Mouse (Mus musculus) liver, embryonic 16.5 days (tissue): ENCODE data around the gene Galntl5. TPM values are rescaled to one million over a fixed set of nuclear protein-coding genes. Genes with fewer than 3 reads are reported as not detected.
"Not testable (repeated sequence)": the region's sequence is repeated elsewhere in the genome, so short reads cannot be mapped to it uniquely, and the experiment has no call there.

Source experiments
- ATAC-seq: fragments of 200-750 bp; cut with Nextera tagmentation; 2 replicates; pipeline ENCODE4 v1.8.0; 2017; ENCODE audit warnings: low read depth, mild to moderate bottlenecking, moderate number of reproducible peaks, moderate library complexity
- H3K27ac ChIP-seq: fragments of 300-500 bp; sonication (generic); 2 replicates; pipeline ENCODE4 v1.5.1; 2014; ENCODE audit warnings: mild to moderate bottlenecking, low read length
- H3K27me3 ChIP-seq: fragments of 300-500 bp; sonication (generic); 2 replicates; pipeline ENCODE4 v1.6.1; 2014; ENCODE audit warnings: low read depth, low read length, mixed read lengths; ENCODE audit not compliant: control insufficient read depth, insufficient read depth
- H3K36me3 ChIP-seq: fragments of 300-500 bp; sonication (generic); 2 replicates; pipeline ENCODE4 v1.6.1; 2014; ENCODE audit warnings: mild to moderate bottlenecking; ENCODE audit not compliant: control insufficient read depth, insufficient read depth
- H3K4me1 ChIP-seq: fragments of 300-500 bp; sonication (generic); 2 replicates; pipeline ENCODE4 v1.6.1; 2014; ENCODE audit warnings: low read depth, low read length, mixed read lengths; ENCODE audit not compliant: control insufficient read depth
- H3K4me2 ChIP-seq: fragments of 300-500 bp; sonication (generic); 2 replicates; pipeline ENCODE4 v1.6.1; 2014; ENCODE audit warnings: low read depth, low read length, mixed read lengths
- H3K4me3 ChIP-seq: fragments of 300-500 bp; sonication (generic); 2 replicates; pipeline ENCODE4 v1.5.1; 2014; ENCODE audit warnings: low read depth, mild to moderate bottlenecking, low read length
- H3K9ac ChIP-seq: fragments of 300-500 bp; sonication (generic); 2 replicates; pipeline ENCODE4 v1.6.1; 2014; ENCODE audit warnings: low read depth, low read length
- H3K9me3 ChIP-seq: fragments of 300-500 bp; sonication (generic); replicated peaks from 2 replicates; pipeline ENCODE4 v1.6.1; 2016; ENCODE audit warnings: low read length; ENCODE audit not compliant: control insufficient read depth
- WGBS: fragments of 180-500 bp; shearing (Covaris S2); extraction: QIAGEN DNeasy Blood & Tissue Kit; methylation state at CpG from one replicate; pipeline ENCODE4 v1.1.7; 2014; ENCODE audit not compliant: insufficient replicate concordance; 5-methylcytosine and 5-hydroxymethylcytosine counted together
- polyA plus RNA-seq: library from polyadenylated mRNA; unstranded; fragments of >200 nt; fragmentation: Nextera tagmentation; extraction: Ambion mirVana; gene quantifications from 2 replicates; pipeline ENCODE4 v1.2.1, GENCODE M21; 2015

The Galntl5 gene
- polyA plus RNA-seq, 1 experiment from 2014 or later = not detected

GRCm38 (mm10) chr5:25179936-25180488 is 1.2 kb upstream of the Galntl5 start:
- no peaks in the 10 kb centered on the region for H3K9me3 ChIP-seq
- no peak overlapping the region for H3K9ac ChIP-seq
- no peak for ATAC-seq
- no peak overlapping the region for H3K27ac ChIP-seq
- H3K36me3 ChIP-seq = no peaks in the 10 kb centered on the region
- WGBS = 70% methylated on average over 3 of the region's 3 CpGs
- no peak overlapping the region for H3K4me3 ChIP-seq
- H3K4me1 ChIP-seq = no peaks in the 10 kb centered on the region
- H3K27me3 ChIP-seq = no peaks in the 10 kb centered on the region
- no peak overlapping the region for H3K4me2 ChIP-seq

GRCm38 (mm10) chr5:25183595-25183994 is 2.3 kb downstream of the Galntl5 start:
- H3K9me3 ChIP-seq = no peaks in the 10 kb centered on the region
- H3K4me2 ChIP-seq = no peak overlapping the region
- WGBS = 74% methylated on average over 4 of the region's 4 CpGs
- H3K27ac ChIP-seq = no peak overlapping the region
- ATAC-seq = no peak
- no peak overlapping the region for H3K9ac ChIP-seq
- no peaks in the 10 kb centered on the region for H3K27me3 ChIP-seq
- H3K4me1 ChIP-seq = no peaks in the 10 kb centered on the region
- H3K4me3 ChIP-seq = no peak overlapping the region
- H3K36me3 ChIP-seq = no peaks in the 10 kb centered on the region

- no peak overlapping the region for H3K9ac ChIP-seq
- H3K36me3 ChIP-seq = no peaks in the 10 kb centered on the region
- WGBS = 36% methylated on average over 2 of the region's 2 CpGs
- no peaks in the 10 kb centered on the region for H3K4me1 ChIP-seq
- no peak for ATAC-seq
- no peak overlapping the region for H3K4me2 ChIP-seq
- no peaks in the 10 kb centered on the region for H3K27me3 ChIP-seq
- H3K9me3 ChIP-seq = no peaks in the 10 kb centered on the region
- no peak overlapping the region for H3K27ac ChIP-seq
- no peak overlapping the region for H3K4me3 ChIP-seq
Observed at GRCm38 (mm10) chr5:25184594-25184993, 3.3 kb downstream of the Galntl5 start.

GRCm38 (mm10) chr5:25187727-25188126 is 6.5 kb downstream of the Galntl5 start:
- H3K36me3 ChIP-seq = no peaks in the 10 kb centered on the region
- H3K9ac ChIP-seq = no peak overlapping the region
- H3K4me2 ChIP-seq = no peak overlapping the region
- H3K4me3 ChIP-seq = no peak overlapping the region
- H3K9me3 ChIP-seq = no peaks in the 10 kb centered on the region
- no peaks in the 10 kb centered on the region for H3K27me3 ChIP-seq
- no peak overlapping the region for H3K27ac ChIP-seq
- no peaks in the 10 kb centered on the region for H3K4me1 ChIP-seq
- ATAC-seq = no peak

- Histone ChIP-seq H3K9me3 (no peaks in the 10 kb centered on the region), H3K27me3 (no peaks in the 10 kb centered on the region)
- ATAC-seq = no peak
Observed at GRCm38 (mm10) chr5:25188802-25189201, 7.5 kb downstream of the Galntl5 start.

GRCm38 (mm10) chr5:25190521-25190920 is 9.3 kb downstream of the Galntl5 start:
- Histone ChIP-seq H3K9me3 (no peaks in the 10 kb centered on the region), H3K36me3 (no peaks in the 10 kb centered on the region), H3K4me3 (no peak overlapping the region), H3K4me1 (no peaks in the 10 kb centered on the region), H3K9ac (no peak overlapping the region), H3K4me2 (no peak overlapping the region), H3K27ac (no peak overlapping the region), H3K27me3 (no peaks in the 10 kb centered on the region)
- WGBS = 63% methylated on average over 2 of the region's 2 CpGs
- no peak for ATAC-seq

More at GRCm38 (mm10) chr5:25188802-25189201, 7.5 kb downstream of the Galntl5 start:
- no peak overlapping the region for H3K27ac ChIP-seq
- H3K9ac ChIP-seq = no peak overlapping the region
- H3K36me3 ChIP-seq = no peaks in the 10 kb centered on the region
- H3K4me2 ChIP-seq = no peak overlapping the region
- no peaks in the 10 kb centered on the region for H3K4me1 ChIP-seq
- 45% methylated on average over 1 of the region's 1 CpGs for WGBS
- no peak overlapping the region for H3K4me3 ChIP-seq

GRCm38 (mm10) chr5:25211872-25212271 is 30.6 kb downstream of the Galntl5 start:
- 65% methylated on average over 1 of the region's 1 CpGs for WGBS
- no peak for ATAC-seq

GRCm38 (mm10) chr5:25213216-25213615 is 32.0 kb downstream of the Galntl5 start:
- not testable (repeated sequence) for H3K27ac ChIP-seq, ATAC-seq, H3K4me2 ChIP-seq, H3K36me3 ChIP-seq, H3K4me3 ChIP-seq, H3K9me3 ChIP-seq, H3K9ac ChIP-seq, H3K4me1 ChIP-seq, H3K27me3 ChIP-seq

More at GRCm38 (mm10) chr5:25211872-25212271, 30.6 kb downstream of the Galntl5 start:
- H3K36me3 ChIP-seq = no peaks in the 10 kb centered on the region
- no peaks in the 10 kb centered on the region for H3K27me3 ChIP-seq
- no peaks in the 10 kb centered on the region for H3K4me1 ChIP-seq
- H3K9me3 ChIP-seq = no peaks in the 10 kb centered on the region
- H3K4me2 ChIP-seq = no peak overlapping the region
- no peak overlapping the region for H3K4me3 ChIP-seq
- H3K27ac ChIP-seq = no peak overlapping the region
- H3K9ac ChIP-seq = no peak overlapping the region

GRCm38 (mm10) chr5:25215006-25215405 is 33.7 kb downstream of the Galntl5 start:
- ATAC-seq = no peak
- H3K9ac ChIP-seq = no peak overlapping the region
- H3K27ac ChIP-seq = no peak overlapping the region
- WGBS = 61% methylated on average over 6 of the region's 6 CpGs
- H3K4me1 ChIP-seq = no peaks in the 10 kb centered on the region
- H3K27me3 ChIP-seq = no peaks in the 10 kb centered on the region
- no peak overlapping the region for H3K4me3 ChIP-seq
- no peaks in the 10 kb centered on the region for H3K9me3 ChIP-seq
- no peak overlapping the region for H3K4me2 ChIP-seq
- no peaks in the 10 kb centered on the region for H3K36me3 ChIP-seq
